Mouse (Mus musculus) gastrocnemius, postnatal 36 days (tissue): ENCODE data around the gene Clnk. TPM values are rescaled to one million over a fixed set of nuclear protein-coding genes. Genes with fewer than 3 reads are reported as not detected.

Experiments
- total RNA-seq, 2 experiments: library from RNA; stranded (reverse); gene quantifications; 2 replicates each; pipeline ENCODE4 v1.2.3; 2021

Gene Clnk
- total RNA-seq, 2 experiments from 2014 or later: not detected

Other genes with a start within 250 kb of the Clnk start
- 1 to 10 TPM; 2.0 to 2.4 TPM for gene Zfp518b, start 192.0 kb downstream of the Clnk start, total RNA-seq